Mouse (Mus musculus): ENCODE measurements around the gene Vmn1r234. TPM values are rescaled to one million over a fixed set of nuclear protein-coding genes. Genes with fewer than 3 reads are reported as not detected.

Gene Vmn1r234
- not detected for polyA plus RNA-seq (2014; fragmentation: Illumina TruSeq; extraction: RNeasy Lipid Tissue Mini Kit (QIAGEN cat#74804); ENCODE audit: low read depth, low replicate concordance)

DNA sequence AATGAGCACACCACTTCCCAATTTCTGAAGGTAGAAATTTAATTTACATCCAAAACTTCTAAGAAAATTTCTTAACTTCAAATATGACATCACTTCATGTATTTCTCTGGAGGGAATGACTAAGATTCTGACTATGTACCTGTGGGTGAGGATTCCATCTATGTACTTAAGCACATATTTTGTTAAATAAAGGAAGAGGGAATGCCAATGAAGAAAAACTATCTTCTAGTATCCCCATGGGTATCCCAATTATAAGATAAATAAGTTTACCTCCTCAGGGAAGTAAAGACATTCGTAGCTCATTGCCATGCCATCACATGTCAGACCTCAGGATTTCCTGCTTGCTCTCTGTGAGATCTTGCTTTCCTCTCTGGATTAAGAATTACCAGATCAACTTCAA, at the start of gene Vmn1r234:
Gene Vmn1r234 (plus strand): TSS at position 301 of the 400 bp plus-strand sequence.

DNA sequence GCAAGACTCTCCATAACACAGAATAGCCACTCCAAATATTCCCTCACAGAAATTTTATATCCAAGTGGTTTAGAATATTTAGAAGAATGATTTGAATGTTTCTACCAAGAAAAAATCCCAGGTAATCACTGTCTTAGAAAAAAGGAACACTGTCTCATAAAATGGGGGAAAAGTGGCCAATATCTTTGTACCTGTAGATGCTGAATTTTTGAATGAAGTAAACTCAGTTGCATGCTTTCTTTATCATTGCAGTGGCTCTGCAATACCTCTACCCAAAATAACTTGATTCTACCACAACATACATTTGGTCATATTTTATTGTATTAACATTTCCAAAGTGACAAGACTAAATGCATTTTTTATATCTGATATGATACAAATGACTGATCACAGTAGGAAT, 30.2 kb downstream of the Vmn1r234 start, which contains the start of gene Vmn1r235:
Gene Vmn1r235 (plus strand): TSS at position 301 of the 400 bp plus-strand sequence.

GRCm38 (mm10) chr17:21282642-21283041, 56.8 kb downstream of the Vmn1r234 start, which contains the start of gene Vmn1r236:
Vmn1r236 (plus strand) TSS chr17:21282942.

Other genes starting within 250 kb of the Vmn1r234 start
- not detected for gene Vmn1r233, start 229.6 kb upstream of the Vmn1r234 start, polyA plus RNA-seq (2014; fragmentation: Illumina TruSeq; extraction: RNeasy Lipid Tissue Mini Kit (QIAGEN cat#74804); ENCODE audit: low read depth, low replicate concordance)
- 15.0 TPM for gene Zfp160, start 217.2 kb upstream of the Vmn1r234 start, polyA plus RNA-seq (2014; fragmentation: Illumina TruSeq; extraction: RNeasy Lipid Tissue Mini Kit (QIAGEN cat#74804); ENCODE audit: low read depth, low replicate concordance)
- not detected for gene Vmn1r235, start 30.3 kb downstream of the Vmn1r234 start, polyA plus RNA-seq (2014; fragmentation: Illumina TruSeq; extraction: RNeasy Lipid Tissue Mini Kit (QIAGEN cat#74804); ENCODE audit: low read depth, low replicate concordance)
- not detected for gene Vmn1r236, start 56.9 kb downstream of the Vmn1r234 start, polyA plus RNA-seq (2014; fragmentation: Illumina TruSeq; extraction: RNeasy Lipid Tissue Mini Kit (QIAGEN cat#74804); ENCODE audit: low read depth, low replicate concordance)
- gene Vmn1r237, start 85.8 kb downstream of the Vmn1r234 start, polyA plus RNA-seq (2014; fragmentation: Illumina TruSeq; extraction: RNeasy Lipid Tissue Mini Kit (QIAGEN cat#74804); ENCODE audit: low read depth, low replicate concordance) = not detected
- 4.5 TPM for gene Zfp677, start 157.7 kb downstream of the Vmn1r234 start, polyA plus RNA-seq (2014; fragmentation: Illumina TruSeq; extraction: RNeasy Lipid Tissue Mini Kit (QIAGEN cat#74804); ENCODE audit: low read depth, low replicate concordance)
- gene Zfp54, start 197.1 kb downstream of the Vmn1r234 start, polyA plus RNA-seq (2014; fragmentation: Illumina TruSeq; extraction: RNeasy Lipid Tissue Mini Kit (QIAGEN cat#74804); ENCODE audit: low read depth, low replicate concordance) = 6.2 TPM
- 7.3 TPM for gene Zfp51, start 224.3 kb downstream of the Vmn1r234 start, polyA plus RNA-seq (2014; fragmentation: Illumina TruSeq; extraction: RNeasy Lipid Tissue Mini Kit (QIAGEN cat#74804); ENCODE audit: low read depth, low replicate concordance)